Mouse (Mus musculus) granulocyte monocyte progenitor cell, adult 5-6 weeks (primary cell): ENCODE results near the gene Ccdc51. TPM values are rescaled to one million over a fixed set of nuclear protein-coding genes. Genes with fewer than 3 reads are reported as not detected.
"Not testable (repeated sequence)": the region's sequence is repeated elsewhere in the genome, so short reads cannot be mapped to it uniquely, and the experiment has no call there.

Source experiments
- ATAC-seq: replicated peaks from 2 replicates; pipeline ENCODE4 v1.8.0; 2016; ENCODE audit warnings: mild to moderate bottlenecking, moderate TSS enrichment, inconsistent platforms; ENCODE audit not compliant: poor library complexity, severe bottlenecking
- total RNA-seq, 2 experiments: library from RNA; stranded (forward) in 1 of 2; stranded (reverse) in 1 of 2; fragments of 200-712, 200-1000 nt in 1 of 2; fragments of >200 nt in 1 of 2; fragmentation: Nextera tagmentation in 1 of 2; gene quantifications; 2 replicates each; pipeline ENCODE4 v1.2.3; 2014 to 2017

Gene Ccdc51
- total RNA-seq, 2 experiments from 2014 or later, result 8.3 to 11.6 TPM

DNA sequence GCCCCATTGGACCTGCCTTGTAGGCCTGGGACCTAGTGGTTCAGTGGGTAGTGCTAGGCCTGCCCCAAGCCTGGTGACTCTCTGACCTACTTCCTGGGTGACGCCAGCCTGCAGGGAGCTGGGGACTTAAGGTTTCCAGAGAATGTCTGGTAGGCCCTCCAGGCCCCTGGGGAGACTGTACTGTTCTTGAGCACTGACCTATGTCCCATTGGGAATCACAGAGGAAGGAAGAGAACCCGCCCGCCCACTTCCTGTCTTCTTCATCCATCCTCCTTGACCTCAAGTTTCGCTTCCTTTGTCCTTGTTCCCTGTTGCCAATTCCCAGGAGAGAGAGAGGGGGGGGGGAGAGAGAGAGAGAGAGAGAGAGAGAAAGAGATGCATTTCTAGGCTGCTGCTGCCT lies 35.8 kb downstream of the Ccdc51 start:
- ATAC-seq, result peak; percentile 47

DNA sequence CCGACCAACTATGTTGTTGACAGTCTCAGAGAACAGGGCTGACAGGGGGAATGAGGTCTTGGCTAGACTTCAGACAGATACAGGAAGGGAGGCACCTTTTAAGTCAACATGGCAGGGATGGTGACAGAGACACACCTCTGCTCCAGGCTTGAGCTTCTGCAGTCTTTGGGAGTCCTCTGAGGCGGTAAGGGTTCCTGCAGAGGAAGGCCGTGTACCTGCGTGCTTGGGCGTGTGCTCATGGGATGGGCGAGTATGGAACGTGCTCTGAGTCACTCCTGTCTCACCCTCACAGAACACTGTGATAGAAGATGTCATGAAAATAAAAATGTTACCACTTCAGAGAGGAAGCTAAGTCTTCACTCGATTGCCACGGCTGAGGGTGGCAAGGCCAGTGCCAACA lies 37.3 kb downstream of the Ccdc51 start:
- ATAC-seq, result no peak

DNA sequence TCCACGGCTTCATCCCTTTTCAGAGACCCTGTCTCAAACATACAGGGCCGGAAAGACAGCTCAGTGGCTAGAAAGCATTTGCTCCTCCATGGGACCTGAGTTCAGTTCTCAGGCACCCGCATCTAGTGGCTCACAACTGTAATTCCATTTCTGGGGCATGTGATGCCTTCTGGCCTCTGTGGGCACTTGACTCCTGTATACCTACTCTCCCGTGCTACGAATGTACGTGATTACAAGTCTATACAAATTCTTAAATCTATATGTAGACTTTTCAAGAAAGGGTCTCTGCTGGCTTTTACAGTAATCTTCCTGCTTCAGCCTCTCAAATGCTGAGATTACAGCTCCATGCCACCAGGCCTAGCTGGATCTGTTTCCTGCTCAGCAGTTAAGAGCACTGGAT lies 38.7 kb downstream of the Ccdc51 start:
- no peak for ATAC-seq

DNA sequence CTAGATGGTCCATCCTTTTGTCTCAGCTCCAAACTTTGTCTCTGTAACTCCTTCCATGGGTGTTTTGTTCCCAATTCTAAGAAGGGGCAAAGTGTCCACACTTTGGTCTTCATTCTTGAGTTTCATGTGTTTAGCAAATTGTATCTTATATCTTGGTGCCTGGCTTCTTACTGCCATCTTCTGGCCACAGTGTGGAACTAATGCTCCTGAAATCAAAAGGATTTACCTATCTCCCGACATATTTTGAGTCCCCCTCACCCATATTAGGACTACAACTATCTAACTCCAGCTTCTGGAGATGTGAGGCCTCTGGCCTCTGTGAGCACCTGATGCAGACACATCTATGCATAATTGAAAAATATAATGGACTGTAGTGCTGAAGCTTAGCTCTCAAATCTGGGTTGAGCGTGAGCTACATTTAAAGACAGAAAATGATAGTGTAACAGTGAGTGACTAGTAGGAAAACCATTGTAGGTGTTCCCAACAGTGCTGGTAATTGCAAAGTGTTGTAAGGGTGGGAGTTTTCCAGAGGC lies 40.3 kb downstream of the Ccdc51 start:
- peak; percentile 55; the same call in 1 of the 2 replicates for ATAC-seq

DNA sequence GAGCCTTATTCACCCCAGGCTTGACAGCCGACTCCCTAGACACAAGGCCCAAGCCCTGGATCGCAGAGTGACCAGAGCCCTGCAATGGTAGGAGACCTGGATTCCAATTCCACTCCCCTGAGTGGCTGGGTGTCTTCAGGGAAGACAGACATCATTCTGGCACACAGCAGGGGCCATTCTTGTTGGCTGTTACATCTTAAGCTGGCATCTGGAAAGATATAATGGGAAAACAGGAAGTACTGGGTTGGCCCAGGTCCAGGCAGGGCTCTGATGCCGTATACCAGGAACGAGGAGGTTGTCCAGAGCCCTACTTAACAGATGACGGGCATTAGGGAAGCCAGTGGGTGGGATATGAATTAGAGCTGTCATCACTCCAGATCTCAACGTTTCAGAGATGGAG lies 41.0 kb downstream of the Ccdc51 start:
- peak; percentile 41 for ATAC-seq

- ATAC-seq, result peak; percentile 64
These were observed 41.9 kb downstream of the Ccdc51 start for GRCm38 (mm10) chr9:109124164-109124563.

GRCm38 (mm10) chr9:109125043-109125442 lies 42.8 kb downstream of the Ccdc51 start:
- no peak for ATAC-seq

- no peak for ATAC-seq
These were observed 43.2 kb downstream of the Ccdc51 start for GRCm38 (mm10) chr9:109125481-109125880.

- no peak for ATAC-seq
These were observed 44.8 kb downstream of the Ccdc51 start for GRCm38 (mm10) chr9:109127076-109127475.

DNA sequence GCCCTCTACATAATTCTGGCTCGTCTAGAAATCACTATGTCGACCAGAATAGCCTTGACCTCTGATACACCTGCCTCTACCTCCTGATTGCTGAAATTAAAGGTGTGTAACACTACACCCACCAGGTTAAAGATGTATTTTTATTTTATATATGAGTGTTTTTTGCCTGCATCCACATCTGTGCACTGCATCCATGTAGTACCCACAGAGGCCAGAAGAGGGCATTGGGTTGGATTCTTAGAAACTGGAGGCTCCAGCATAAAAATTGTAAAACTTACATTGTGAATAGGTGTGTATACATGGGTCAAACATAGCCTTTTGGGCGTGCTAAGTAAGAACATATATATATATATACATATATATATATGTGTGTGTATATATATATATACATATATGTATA lies 45.9 kb downstream of the Ccdc51 start:
- ATAC-seq, result no peak

DNA sequence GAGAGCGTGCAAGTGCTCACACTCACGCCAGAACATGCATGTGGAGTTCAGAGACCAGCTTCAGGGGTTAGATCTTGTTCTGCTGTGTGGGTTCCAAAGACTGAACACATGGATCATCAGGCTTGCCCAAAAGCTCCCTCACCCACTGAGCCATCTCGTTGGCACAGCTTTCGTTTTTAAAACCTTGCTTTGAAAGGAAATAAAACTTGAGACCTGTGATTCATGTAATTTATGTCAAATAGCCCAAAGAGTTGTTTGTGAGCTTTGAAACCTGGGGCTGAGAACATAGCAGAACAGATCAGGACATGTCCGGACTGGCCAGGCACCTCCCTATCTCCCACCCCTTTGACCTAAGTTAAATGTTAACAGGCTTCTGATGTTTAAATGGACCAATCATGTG lies 47.8 kb downstream of the Ccdc51 start:
- ATAC-seq, result no peak

- ATAC-seq, result not testable (repeated sequence)
These were observed 58.1 kb downstream of the Ccdc51 start for GRCm38 (mm10) chr9:109140414-109140813.

Other genes with a start within 250 kb of the Ccdc51 start
- gene Slc26a6, start 229.2 kb upstream of the Ccdc51 start, total RNA-seq (2014; fragmentation: Nextera tagmentation), result 4.7 and 18.3 TPM in 2 replicates
- 1.5 and 3.5 TPM in 2 replicates for gene Slc26a6, start 229.2 kb upstream of the Ccdc51 start, total RNA-seq (2017)
- not detected in 2 replicates for gene Tmem89, start 167.9 kb upstream of the Ccdc51 start, total RNA-seq (2014; fragmentation: Nextera tagmentation)
- gene Tmem89, start 167.9 kb upstream of the Ccdc51 start, total RNA-seq (2017), result not detected in 2 replicates
- 280 and 349 TPM in 2 replicates for gene Uqcrc1, start 145.9 kb upstream of the Ccdc51 start, total RNA-seq (2014; fragmentation: Nextera tagmentation)
- gene Uqcrc1, start 145.9 kb upstream of the Ccdc51 start, total RNA-seq (2017), result 286 and 355 TPM in 2 replicates
- 0.21 and 2.0 TPM in 2 replicates for gene Col7a1, start 128.9 kb upstream of the Ccdc51 start, total RNA-seq (2014; fragmentation: Nextera tagmentation)
- 0.09 TPM in 1 of 2 replicates, not detected in the other for gene Col7a1, start 128.9 kb upstream of the Ccdc51 start, total RNA-seq (2017)
- 0.41 TPM in 1 of 2 replicates, not detected in the other for gene Ucn2, start 96.5 kb upstream of the Ccdc51 start, total RNA-seq (2014; fragmentation: Nextera tagmentation)
- not detected in 2 replicates for gene Ucn2, start 96.5 kb upstream of the Ccdc51 start, total RNA-seq (2017)
- gene Pfkfb4, start 90.7 kb upstream of the Ccdc51 start, total RNA-seq (2014; fragmentation: Nextera tagmentation), result 6.9 and 8.4 TPM in 2 replicates
- gene Pfkfb4, start 90.7 kb upstream of the Ccdc51 start, total RNA-seq (2017), result 6.7 and 9.5 TPM in 2 replicates
- gene Shisa5, start 43.9 kb upstream of the Ccdc51 start, total RNA-seq (2014; fragmentation: Nextera tagmentation), result 56.8 and 75.0 TPM in 2 replicates
- gene Shisa5, start 43.9 kb upstream of the Ccdc51 start, total RNA-seq (2017), result 54.4 and 80.8 TPM in 2 replicates
- gene Trex1, start 22.8 kb upstream of the Ccdc51 start, total RNA-seq (2014; fragmentation: Nextera tagmentation), result 23.5 and 32.3 TPM in 2 replicates
- gene Trex1, start 22.8 kb upstream of the Ccdc51 start, total RNA-seq (2017), result 17.1 and 17.8 TPM in 2 replicates
- gene Atrip, start 8.4 kb upstream of the Ccdc51 start, total RNA-seq (2014; fragmentation: Nextera tagmentation), result 13.5 and 26.7 TPM in 2 replicates
- gene Atrip, start 8.4 kb upstream of the Ccdc51 start, total RNA-seq (2017), result 22.2 and 30.6 TPM in 2 replicates
- 391 and 511 TPM in 2 replicates for gene Tma7, start 94 bp downstream of the Ccdc51 start, total RNA-seq (2014; fragmentation: Nextera tagmentation)
- gene Tma7, start 94 bp downstream of the Ccdc51 start, total RNA-seq (2017), result 153 and 178 TPM in 2 replicates
- gene Plxnb1, start 12.9 kb downstream of the Ccdc51 start, total RNA-seq (2014; fragmentation: Nextera tagmentation), result not detected in 2 replicates
- gene Plxnb1, start 12.9 kb downstream of the Ccdc51 start, total RNA-seq (2017), result not detected in 2 replicates
- not detected in 2 replicates for gene Fbxw21, start 79.5 kb downstream of the Ccdc51 start, total RNA-seq (2014; fragmentation: Nextera tagmentation)
- not detected in 2 replicates for gene Fbxw21, start 79.5 kb downstream of the Ccdc51 start, total RNA-seq (2017)
- not detected in 2 replicates for gene Fbxw13, start 113.5 kb downstream of the Ccdc51 start, total RNA-seq (2014; fragmentation: Nextera tagmentation)
- gene Fbxw13, start 113.5 kb downstream of the Ccdc51 start, total RNA-seq (2017), result not detected in 2 replicates
- not detected in 2 replicates for gene Fbxw20, start 152.3 kb downstream of the Ccdc51 start, total RNA-seq (2014; fragmentation: Nextera tagmentation)
- gene Fbxw20, start 152.3 kb downstream of the Ccdc51 start, total RNA-seq (2017), result not detected in 2 replicates
- not detected in 2 replicates for gene Fbxw14, start 205.2 kb downstream of the Ccdc51 start, total RNA-seq (2014; fragmentation: Nextera tagmentation)
- not detected in 2 replicates for gene Fbxw14, start 205.2 kb downstream of the Ccdc51 start, total RNA-seq (2017)